Mouse (Mus musculus) liver, embryonic 18 days (tissue): Measurements from ENCODE around the gene Uba1y. TPM values are rescaled to one million over a fixed set of nuclear protein-coding genes. Genes with fewer than 3 reads are reported as not detected.

Experiments used
- polyA plus RNA-seq: library from polyadenylated mRNA; depleted of rRNA; stranded (reverse); fragments of >200 nt; gene quantifications from 2 replicates; pipeline ENCODE4 v1.2.3, GENCODE M21; 2012; rRNA removed

Uba1y gene
- not detected in 2 replicates for polyA plus RNA-seq

DNA sequence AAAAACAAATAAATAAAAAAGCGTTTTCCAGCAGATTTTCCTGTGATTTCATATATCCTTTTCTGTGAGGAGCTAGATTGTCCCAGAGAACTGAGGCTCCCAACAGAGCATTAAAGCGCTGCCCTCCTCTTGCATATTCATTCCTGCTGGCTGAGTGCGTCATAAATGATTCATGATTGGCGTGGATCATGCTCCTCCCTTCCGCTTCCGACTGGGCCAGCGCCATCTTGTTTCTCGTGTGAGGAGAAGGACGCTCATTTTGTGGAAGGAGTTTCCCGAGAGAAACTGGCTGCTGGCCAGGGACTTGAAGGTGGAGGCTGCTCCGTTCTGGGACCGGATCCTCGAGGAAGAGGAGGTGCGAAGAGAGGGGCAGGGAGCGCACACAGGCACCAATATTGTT lies at the start of gene Uba1y:
TSS of gene Uba1y (plus strand) at position 254 of the 400 bp plus-strand sequence.

DNA sequence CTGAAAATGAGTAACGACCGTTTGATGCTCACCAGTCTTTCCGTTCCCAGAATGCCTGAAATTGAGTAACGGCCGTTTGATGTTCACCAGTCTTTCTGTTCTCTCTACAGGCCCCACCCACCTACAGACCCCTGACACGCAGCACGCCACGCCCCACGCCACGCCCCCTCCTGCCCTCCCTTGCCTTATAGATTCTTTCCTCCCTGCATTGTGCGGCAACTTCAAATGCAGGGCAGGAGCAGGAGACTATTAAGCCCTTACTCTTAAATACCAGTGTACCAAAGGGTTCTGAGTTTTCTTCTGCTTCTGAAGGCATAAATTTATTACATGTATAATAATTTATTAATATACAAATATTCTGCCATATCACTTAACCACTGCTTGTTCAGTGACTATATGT lies 21.1 kb upstream of the Uba1y start, which contains the start of gene Zfy1:
TSS of gene Zfy1 (minus strand) at position 101 of the 400 bp plus-strand sequence.

Other genes starting within 250 kb of the Uba1y start
- gene Zfy1, start 21.2 kb upstream of the Uba1y start, polyA plus RNA-seq: 0.01 TPM in 1 of 2 replicates, not detected in the other
- 6.3 TPM in 1 of 2 replicates, not detected in the other for gene Kdm5d, start 79.1 kb downstream of the Uba1y start, polyA plus RNA-seq
- 0.01 and 29.5 TPM in 2 replicates for gene Eif2s3y, start 191.9 kb downstream of the Uba1y start, polyA plus RNA-seq